Mouse (Mus musculus): ENCODE results near the gene Des.

DNA sequence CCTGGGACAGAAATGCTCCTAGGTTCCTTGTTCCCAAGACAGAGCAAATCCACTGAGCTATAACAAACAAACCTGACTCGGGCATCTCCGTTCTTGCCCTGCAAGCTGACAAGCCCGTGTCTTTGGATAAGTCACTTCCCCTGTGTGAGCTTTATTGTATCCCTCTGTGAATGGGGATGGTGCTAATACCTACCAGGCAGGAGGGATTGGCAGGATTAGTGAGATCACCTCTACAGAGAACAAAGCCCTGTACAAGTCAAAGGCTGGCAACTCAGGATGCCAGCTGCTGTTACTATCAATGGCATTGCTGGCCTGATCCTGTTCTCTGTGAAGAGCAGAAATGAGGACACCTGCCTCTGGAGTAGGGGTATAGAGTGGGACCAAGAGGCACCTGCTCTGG lies 45.4 kb downstream of the Des start:
- TF ChIP-seq EP300 (IDR thresholded peaks at IDR 0.05; ENCODE audit: insufficient read depth, low read depth, low read length) (no peak), POLR2A (IDR thresholded peaks at IDR 0.05; ENCODE audit: insufficient read depth, low read length) (no peak), CTCF (IDR thresholded peaks at IDR 0.05; ENCODE audit: low read depth, low read length) (no peak)
